Mouse (Mus musculus): Measurements from ENCODE around the gene Gm20716. TPM values are rescaled to one million over a fixed set of nuclear protein-coding genes. Genes with fewer than 3 reads are reported as not detected.
A peak's percentile ranks its signal among the peaks of the same experiment; 100 is the strongest.

The Gm20716 gene
- total RNA-seq, 2 experiments from 2014 or later = 29.4 to 34.4 TPM

- no peak for DNase-seq (ENCODE audit: low spot score in 2 of 2)
- Histone ChIP-seq H3K27ac (no peak overlapping the region), H3K4me3 (no peak overlapping the region)
- TF ChIP-seq CTCF (conservative IDR thresholded peaks at IDR 0.05) = no peak
These were observed 80.9 kb downstream of the Gm20716 start for GRCm38 (mm10) chr2:168149241-168149640.

DNA sequence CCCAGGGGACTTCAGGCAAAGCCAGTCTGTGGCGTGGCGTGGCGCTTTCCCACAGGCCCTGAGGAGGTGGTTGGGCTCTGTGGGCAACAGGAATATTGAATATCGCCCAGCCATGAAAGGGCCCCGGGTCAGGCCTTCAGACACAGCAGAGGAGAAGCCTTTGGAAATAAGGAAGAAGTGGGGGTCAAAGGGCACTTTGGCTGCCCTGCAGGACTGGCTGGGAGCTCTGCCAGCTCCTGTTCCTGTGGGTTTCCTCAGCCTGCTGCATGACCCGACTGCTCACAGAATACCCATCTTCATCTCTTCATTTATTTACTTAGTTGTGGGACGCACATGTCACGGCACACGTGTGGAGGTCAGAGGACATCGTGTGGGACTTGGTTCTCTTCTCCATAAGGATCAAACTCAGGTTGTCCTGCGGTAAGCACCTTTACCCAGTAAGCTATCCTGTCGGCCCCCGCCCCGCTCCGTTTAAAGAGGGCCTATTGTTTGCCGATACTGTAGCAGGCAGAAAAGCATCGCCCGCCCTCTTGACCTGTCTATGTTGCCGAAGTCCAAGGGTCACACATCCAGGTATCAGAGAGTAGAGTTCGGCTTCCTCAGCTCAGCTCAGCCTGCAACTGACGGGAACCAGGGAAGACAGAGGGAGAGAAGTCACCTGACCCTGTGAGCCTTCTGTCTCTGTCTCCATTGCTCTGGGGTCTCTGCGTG is 82.3 kb downstream of the Gm20716 start:
- H3K27ac ChIP-seq = no peak overlapping the region
- no peak for TF ChIP-seq CTCF (conservative IDR thresholded peaks at IDR 0.05)
- DNase-seq (ENCODE audit: low spot score in 2 of 2) = no peak
- no peak overlapping the region for H3K4me3 ChIP-seq

GRCm38 (mm10) chr2:168145437-168145836 is 84.7 kb downstream of the Gm20716 start:
- TF ChIP-seq CTCF (conservative IDR thresholded peaks at IDR 0.05) = no peak
- Histone ChIP-seq H3K27ac (no peak overlapping the region), H3K4me3 (no peak overlapping the region)
- DNase-seq (ENCODE audit: low spot score in 2 of 2) = no peak

GRCm38 (mm10) chr2:168143794-168144193 is 86.4 kb downstream of the Gm20716 start:
- TF ChIP-seq CTCF (conservative IDR thresholded peaks at IDR 0.05) = no peak
- Histone ChIP-seq H3K4me3 (no peak overlapping the region), H3K27ac (no peak overlapping the region)
- no peak for DNase-seq (ENCODE audit: low spot score in 2 of 2)

GRCm38 (mm10) chr2:168137161-168137560 is 93.0 kb downstream of the Gm20716 start:
- peak; percentile 38 to 71 for DNase-seq (ENCODE audit: low spot score in 2 of 2)
- H3K27ac ChIP-seq = peak overlapping the region; percentile 72; the same call in 1 of the 2 replicates
- no peak overlapping the region for H3K4me3 ChIP-seq
- no peak for TF ChIP-seq CTCF (conservative IDR thresholded peaks at IDR 0.05)

Small RNA genes lying within 50 kb of the gene (microRNA-seq; reads per million reads assigned to microRNA genes)
- 0 reads per million in 2 experiments for gene Gm24561

Other genes starting within 250 kb of the Gm20716 start
- under 1 TPM; 0.29 to 0.31 TPM for gene Ripor3, start 219.7 kb downstream of the Gm20716 start, total RNA-seq (2021)
- 1 to 10 TPM; 3.6 to 4.3 TPM for gene Pard6b, start 149.4 kb downstream of the Gm20716 start, total RNA-seq (2021)
- gene Adnp, start 23.3 kb downstream of the Gm20716 start, total RNA-seq (2021) = 10 to 100 TPM; 90.5 to 96.3 TPM
- 10 to 100 TPM; 56.9 to 69.9 TPM for gene Dpm1, start 227 bp upstream of the Gm20716 start, total RNA-seq (2021)
- 10 to 100 TPM; 20.7 to 20.9 TPM for gene Mocs3, start 258 bp upstream of the Gm20716 start, total RNA-seq (2021)
- 10 to 100 TPM; 37.9 to 39.8 TPM for gene Kcng1, start 51.4 kb upstream of the Gm20716 start, total RNA-seq (2021)

All from layer of hippocampus, adult 2 months (tissue).